Mouse (Mus musculus) gastrocnemius, adult 8-10 months (tissue): ENCODE measurements at regions not wholly inside any gene's neighbourhood (a gene's known extent, or its start where the extent isn't known, plus 50 kb on each side); places are given as distances from the start of the nearest gene placed in this dataset.
"Not testable (repeated sequence)": the region's sequence is repeated elsewhere in the genome, so short reads cannot be mapped to it uniquely, and the experiment has no call there.

Experiments used
- DNase-seq, 2 experiments: peaks; one replicate each; pipeline ENCODE4 v3.0.0; 2022; ENCODE audit warnings: low spot score in 2 of 2

- DNase-seq: no peak
Measured at GRCm38 (mm10) chr8:5523281-5523680, 418.1 kb upstream of the Slc10a2 start.

GRCm38 (mm10) chr8:5495861-5496260, 390.7 kb upstream of the Slc10a2 start:
- no peak for DNase-seq

GRCm38 (mm10) chr8:5490491-5490890, 385.3 kb upstream of the Slc10a2 start:
- DNase-seq: peak in 1 of 2 experiments; percentile 2

- no peak for DNase-seq
Measured at GRCm38 (mm10) chr8:5482938-5483337, 377.8 kb upstream of the Slc10a2 start.

GRCm38 (mm10) chr8:5472999-5473398, 367.8 kb upstream of the Slc10a2 start:
- DNase-seq: no peak

- no peak for DNase-seq
Measured at GRCm38 (mm10) chr8:5472582-5472981, 367.4 kb upstream of the Slc10a2 start.

- no peak for DNase-seq
Measured at GRCm38 (mm10) chr8:5457619-5458018, 352.5 kb upstream of the Slc10a2 start.

GRCm38 (mm10) chr8:5453469-5453868, 348.3 kb upstream of the Slc10a2 start:
- DNase-seq: no peak

- DNase-seq: not testable (repeated sequence)
Measured at GRCm38 (mm10) chr8:5442243-5442642, 337.1 kb upstream of the Slc10a2 start.

GRCm38 (mm10) chr8:5440404-5440803, 335.3 kb upstream of the Slc10a2 start:
- not testable (repeated sequence) for DNase-seq

- no peak for DNase-seq
Measured at GRCm38 (mm10) chr8:5439054-5439453, 333.9 kb upstream of the Slc10a2 start.

- DNase-seq: no peak
Measured at GRCm38 (mm10) chr8:5428303-5428971, 323.3 kb upstream of the Slc10a2 start.

GRCm38 (mm10) chr8:5416841-5417240, 311.7 kb upstream of the Slc10a2 start:
- not testable (repeated sequence) for DNase-seq

- DNase-seq: no peak
Measured at GRCm38 (mm10) chr8:5384851-5385250, 279.7 kb upstream of the Slc10a2 start.

GRCm38 (mm10) chr8:5378001-5378400, 272.9 kb upstream of the Slc10a2 start:
- DNase-seq: no peak

GRCm38 (mm10) chr8:5339953-5340352, 234.8 kb upstream of the Slc10a2 start:
- DNase-seq: no peak

- no peak for DNase-seq
Measured at GRCm38 (mm10) chr8:5314594-5314993, 209.4 kb upstream of the Slc10a2 start.

GRCm38 (mm10) chr8:5299982-5300381, 194.8 kb upstream of the Slc10a2 start:
- no peak for DNase-seq

GRCm38 (mm10) chr8:5297190-5297589, 192.0 kb upstream of the Slc10a2 start:
- DNase-seq: no peak

GRCm38 (mm10) chr8:5285708-5286161, 180.6 kb upstream of the Slc10a2 start:
- no peak for DNase-seq

GRCm38 (mm10) chr8:5283799-5284198, 178.6 kb upstream of the Slc10a2 start:
- DNase-seq: no peak

GRCm38 (mm10) chr8:5262316-5262715, 157.2 kb upstream of the Slc10a2 start:
- DNase-seq: no peak

GRCm38 (mm10) chr8:5241871-5242270, 136.7 kb upstream of the Slc10a2 start:
- DNase-seq: peak; percentile 4 to 16
